Mouse (Mus musculus): ENCODE data around the gene Kifc5b. TPM values are rescaled to one million over a fixed set of nuclear protein-coding genes. Genes with fewer than 3 reads are reported as not detected.

Kifc5b gene
- polyA plus RNA-seq, 1 experiment = 3.7 TPM

DNA sequence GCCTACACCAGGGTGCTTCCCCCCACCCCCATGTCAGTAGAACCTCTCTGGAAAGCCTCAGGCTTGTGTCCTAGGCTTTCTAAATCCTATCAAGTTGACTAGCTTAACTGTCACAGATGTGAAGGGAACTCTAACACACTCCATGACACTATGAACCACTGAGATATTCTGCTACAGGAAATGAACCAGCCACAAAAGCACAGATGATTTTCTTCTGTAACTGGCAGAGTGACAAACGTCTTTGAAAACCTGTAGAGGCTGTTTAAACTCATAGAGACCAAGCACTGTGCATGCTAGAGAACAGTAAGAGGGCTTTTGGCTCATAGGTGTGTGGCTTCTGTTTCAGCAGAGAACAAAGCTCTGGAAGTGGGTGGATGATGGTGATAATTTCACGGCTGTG lies 64.2 kb downstream of the Kifc5b start:
- Histone ChIP-seq H3K27me3 (ENCODE audit: control insufficient read depth, insufficient read depth, low read length) (no peaks in the 10 kb centered on the region), H3K4me1 (ENCODE audit: control insufficient read depth, insufficient read depth, insufficient read length, low read length) (no peaks in the 10 kb centered on the region), H3K4me3 (ENCODE audit: low read depth, low read length) (no peak overlapping the region), H3K36me3 (ENCODE audit: control insufficient read depth, insufficient read depth, low read length) (peaks cover 13% of the 10 kb centered on the region), H3K27ac (ENCODE audit: insufficient read depth, low read depth, low read length) (no peak overlapping the region)
- TF ChIP-seq POLR2A (IDR thresholded peaks at IDR 0.05; ENCODE audit: low read depth, low read length) = no peak
- no peak for TF ChIP-seq CTCF (IDR thresholded peaks at IDR 0.05; ENCODE audit: extremely low read depth, insufficient read length, insufficient replicate concordance, low read depth, low read length)
- WGBS = 44% methylated on average over 2 of the region's 2 CpGs

Other genes starting within 250 kb of the Kifc5b start
- 0.58 and 2.8 TPM in 2 replicates for gene Crebrf, start 201.4 kb upstream of the Kifc5b start, polyA plus RNA-seq (2012; rRNA removed)
- 9.7 and 14.4 TPM in 2 replicates for gene Bnip1, start 136.0 kb upstream of the Kifc5b start, polyA plus RNA-seq (2012; rRNA removed)
- gene Nkx2-5, start 72.1 kb upstream of the Kifc5b start, polyA plus RNA-seq (2012; rRNA removed) = 0.11 and 3.5 TPM in 2 replicates
- gene Phf1, start 16.0 kb downstream of the Kifc5b start, polyA plus RNA-seq (2012; rRNA removed) = 35.6 and 67.1 TPM in 2 replicates
- gene Cuta, start 22.5 kb downstream of the Kifc5b start, polyA plus RNA-seq (2012; rRNA removed) = 83.4 and 151 TPM in 2 replicates
- gene Syngap1, start 24.2 kb downstream of the Kifc5b start, polyA plus RNA-seq (2012; rRNA removed) = 5.8 and 8.6 TPM in 2 replicates
- 4.7 and 9.1 TPM in 2 replicates for gene Zbtb9, start 56.1 kb downstream of the Kifc5b start, polyA plus RNA-seq (2012; rRNA removed)
- 113 and 265 TPM in 2 replicates for gene Bak1, start 111.9 kb downstream of the Kifc5b start, polyA plus RNA-seq (2012; rRNA removed)
- 46.1 and 66.7 TPM in 2 replicates for gene Itpr3, start 140.2 kb downstream of the Kifc5b start, polyA plus RNA-seq (2012; rRNA removed)
- 103 and 126 TPM in 2 replicates for gene Uqcc2, start 216.8 kb downstream of the Kifc5b start, polyA plus RNA-seq (2012; rRNA removed)

Data from small intestine, adult 2 months (tissue).